30 mouse cellular contexts compared by ENCODE assay signal in genomic region chr12:85124751-85125150, GRCm38 (mm10). TPM values are rescaled to one million over a fixed set of nuclear protein-coding genes. Genes with fewer than 3 reads are reported as not detected.
"Had no signal": no experiment of that assay in that cellular context is flagged by ENCODE, and none has a peak within 500 bp of the region (broad histone marks: within the 10 kb centered on the region; RNA-seq: fewer than 3 reads in every experiment).

No protein-coding gene starts in this region.

- H3K4me3 ChIP-seq: embryonic facial prominence, embryonic 10.5 days; embryonic facial prominence, embryonic 12.5 days; embryonic facial prominence, embryonic 13.5 days; embryonic facial prominence, embryonic 15.5 days; erythroblast, embryonic 14.5 days; forebrain, embryonic 12.5 days; forebrain, embryonic 13.5 days; forebrain, embryonic 15.5 days; gastrocnemius, adult 2 months; heart, adult 2 months; heart, embryonic 10.5 days had no signal

- H3K4me1 ChIP-seq: embryonic facial prominence, embryonic 10.5 days; embryonic facial prominence, embryonic 12.5 days; forebrain, embryonic 12.5 days; forebrain, embryonic 15.5 days; heart, embryonic 10.5 days had no signal

- H3K27me3 ChIP-seq: embryonic facial prominence, embryonic 12.5 days; embryonic facial prominence, embryonic 13.5 days; embryonic facial prominence, embryonic 15.5 days; forebrain, embryonic 12.5 days; forebrain, embryonic 13.5 days; forebrain, embryonic 15.5 days had no signal

- DNase-seq: cerebellum, adult 2 months; cerebellum, adult 8-10 months; cerebellum, adult 9-10 months; cerebellum, adult 9-11 months; cerebellum, postnatal 10 days; cerebellum, postnatal 14 days; cerebellum, postnatal 25 days; cerebellum, postnatal 36 days; embryo, embryonic 11 days; forebrain, postnatal 0 days; gastrocnemius, adult 2 months; gastrocnemius, postnatal 10 days; gastrocnemius, postnatal 14 days; gastrocnemius, postnatal 25 days; gastrocnemius, postnatal 36 days; heart, adult 18-20 months; heart, adult 2 months had no signal

- H3K4me2 ChIP-seq: embryonic facial prominence, embryonic 12.5 days; embryonic facial prominence, embryonic 13.5 days; embryonic facial prominence, embryonic 15.5 days; forebrain, embryonic 12.5 days; forebrain, embryonic 13.5 days; forebrain, embryonic 15.5 days had no signal

- ATAC-seq: forebrain, embryonic 13.5 days; forebrain, embryonic 14.5 days; forebrain, embryonic 15.5 days; forebrain, embryonic 16.5 days; forebrain, postnatal 0 days had no signal

- H3K9ac ChIP-seq: embryonic facial prominence, embryonic 12.5 days; embryonic facial prominence, embryonic 13.5 days; embryonic facial prominence, embryonic 15.5 days; forebrain, embryonic 12.5 days; forebrain, embryonic 13.5 days; forebrain, embryonic 15.5 days; forebrain, postnatal 0 days had no signal

- H3K9me3 ChIP-seq: embryonic facial prominence, embryonic 10.5 days; embryonic facial prominence, embryonic 12.5 days; embryonic facial prominence, embryonic 13.5 days; embryonic facial prominence, embryonic 15.5 days; forebrain, embryonic 12.5 days; forebrain, embryonic 13.5 days; forebrain, embryonic 15.5 days; heart, embryonic 10.5 days had no signal

- H3K27ac ChIP-seq: embryonic facial prominence, embryonic 10.5 days; embryonic facial prominence, embryonic 12.5 days; embryonic facial prominence, embryonic 13.5 days; embryonic facial prominence, embryonic 15.5 days; forebrain, embryonic 12.5 days; forebrain, embryonic 13.5 days; forebrain, embryonic 15.5 days; gastrocnemius, adult 2 months; heart, adult 2 months; heart, embryonic 10.5 days had no signal

RNA-seq across cellular contexts. Expression of gene Rps6kl1, which starts 26.3 kb away (rescaled TPM):
- total RNA-seq: common myeloid progenitor, adult 5-6 weeks; granulocyte monocyte progenitor cell, adult 5-6 weeks had no signal

RNA-seq across cellular contexts. Expression of gene Pgf, which starts 52.8 kb away (rescaled TPM):
- total RNA-seq: common myeloid progenitor, adult 5-6 weeks; granulocyte monocyte progenitor cell, adult 5-6 weeks had no signal
- polyA plus RNA-seq: erythroblast, embryonic 14.5 days had no signal
